Mouse (Mus musculus): ENCODE measurements around the gene Ablim1. TPM values are rescaled to one million over a fixed set of nuclear protein-coding genes. Genes with fewer than 3 reads are reported as not detected.

The Ablim1 gene
- polyA plus RNA-seq, 1 experiment from 2014 or later: 48.0 TPM

DNA sequence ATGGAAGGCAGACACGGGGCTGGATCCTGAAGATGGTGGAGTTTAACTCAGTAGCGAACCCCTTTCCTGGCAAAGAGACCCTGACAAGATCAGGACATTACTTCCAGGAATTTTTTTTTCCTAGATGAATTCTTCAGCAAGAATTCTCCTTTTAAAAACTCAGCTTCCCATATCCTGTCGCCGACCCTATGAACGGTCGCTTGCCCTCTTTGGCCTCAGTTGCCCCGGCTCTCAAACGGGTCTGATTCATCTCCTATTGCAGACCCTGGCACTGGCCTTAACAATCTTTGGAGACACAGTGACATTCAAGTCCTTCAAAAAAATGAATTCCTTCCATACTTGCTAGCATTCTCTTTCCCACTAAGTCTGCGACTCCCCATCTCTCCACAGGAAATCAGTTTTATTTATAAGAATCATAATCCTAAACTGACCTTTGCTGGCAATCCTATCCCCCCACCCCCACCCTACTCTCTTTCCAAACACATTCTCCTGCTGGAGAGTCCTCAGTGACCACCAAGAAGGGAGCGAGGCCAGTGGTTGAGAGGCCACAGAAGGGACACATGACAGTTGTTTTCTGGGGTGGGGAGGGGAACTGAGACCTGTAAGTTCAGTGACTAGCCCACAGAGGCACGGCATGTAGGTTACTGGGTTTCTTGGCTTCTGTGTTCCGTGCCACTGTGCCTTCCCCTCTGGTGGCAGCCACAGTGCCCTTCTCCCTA lies 311.8 kb downstream of the Ablim1 start:
- WGBS: 72% methylated on average over 12 of the region's 12 CpGs

DNA sequence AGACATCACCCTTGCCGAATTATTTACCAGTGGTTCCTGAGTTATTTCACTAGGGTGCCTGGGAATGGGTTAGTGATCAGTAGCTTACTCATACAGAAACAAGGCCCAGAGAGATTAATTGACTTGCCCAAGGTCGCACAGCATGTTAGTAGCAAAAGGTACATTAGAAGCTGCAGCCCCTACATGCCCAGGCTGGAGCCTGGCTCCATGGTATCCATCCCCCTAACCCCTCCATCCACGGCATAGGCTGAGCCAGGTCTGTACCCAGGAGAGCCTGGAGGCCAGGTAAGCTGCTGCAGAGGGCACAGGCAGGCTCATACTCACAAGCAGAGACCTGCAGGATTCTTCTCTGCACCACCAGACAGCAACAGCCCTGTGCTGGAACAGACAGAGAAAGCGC lies 312.8 kb downstream of the Ablim1 start:
- Histone ChIP-seq H3K4me3 (no peak overlapping the region), H3K4me2 (no peak overlapping the region), H3K36me3 (no peaks in the 10 kb centered on the region), H3K4me1 (replicated peaks) (peaks cover 60% of the 10 kb centered on the region), H3K27me3 (peaks cover 7% of the 10 kb centered on the region), H3K9ac (no peak overlapping the region), H3K27ac (replicated peaks) (no peak overlapping the region), H3K9me3 (no peaks in the 10 kb centered on the region)
- ATAC-seq (ENCODE audit: low read depth): no peak
- 82% methylated on average over 4 of the region's 4 CpGs for WGBS

More for the DNA sequence above, 311.8 kb downstream of the Ablim1 start:
- no peak overlapping the region for H3K4me3 ChIP-seq
- H3K27me3 ChIP-seq: peaks cover 16% of the 10 kb centered on the region
- peak overlapping the region; percentile 29 for H3K27ac ChIP-seq (replicated peaks)
- no peaks in the 10 kb centered on the region for H3K36me3 ChIP-seq
- peaks cover 58% of the 10 kb centered on the region for H3K4me1 ChIP-seq (replicated peaks)
- H3K9me3 ChIP-seq: no peaks in the 10 kb centered on the region
- H3K4me2 ChIP-seq: peak overlapping the region; percentile 30
- ATAC-seq (ENCODE audit: low read depth): no peak
- H3K9ac ChIP-seq: peak overlapping the region; percentile 22; the same call in 1 of the 2 replicates

- no peak overlapping the region for H3K4me2 ChIP-seq
- no peak for ATAC-seq (ENCODE audit: low read depth)
- H3K36me3 ChIP-seq: no peaks in the 10 kb centered on the region
- WGBS: 86% methylated on average over 5 of the region's 5 CpGs
- no peak overlapping the region for H3K27ac ChIP-seq (replicated peaks)
- no peak overlapping the region for H3K4me3 ChIP-seq
- peaks cover 67% of the 10 kb centered on the region for H3K4me1 ChIP-seq (replicated peaks)
- no peak overlapping the region for H3K9ac ChIP-seq
- no peaks in the 10 kb centered on the region for H3K9me3 ChIP-seq
- H3K27me3 ChIP-seq: no peaks in the 10 kb centered on the region
These were observed 314.1 kb downstream of the Ablim1 start for GRCm38 (mm10) chr19:57000592-57000991.

DNA sequence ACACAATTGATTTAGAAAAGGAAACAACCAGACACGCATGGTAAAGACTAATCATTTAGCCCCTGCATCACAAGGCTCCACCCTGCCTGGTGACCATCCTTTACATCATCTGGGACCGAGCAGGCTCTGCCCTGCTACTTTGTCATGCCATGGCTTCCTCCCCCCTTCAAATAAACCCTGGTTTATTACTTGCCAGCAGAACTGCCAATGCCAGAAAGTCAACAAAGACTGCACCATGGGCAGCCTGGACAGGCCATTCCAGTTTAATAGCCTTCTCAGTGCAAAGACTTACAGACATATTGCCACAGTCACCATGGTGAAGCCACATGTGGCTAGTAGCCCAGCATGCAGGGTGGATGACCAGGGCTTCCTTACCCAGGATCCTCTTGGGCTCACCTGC lies 314.9 kb downstream of the Ablim1 start:
- peaks cover 67% of the 10 kb centered on the region for H3K4me1 ChIP-seq (replicated peaks)
- no peak overlapping the region for H3K4me2 ChIP-seq
- no peaks in the 10 kb centered on the region for H3K27me3 ChIP-seq
- no peak overlapping the region for H3K9ac ChIP-seq
- no peaks in the 10 kb centered on the region for H3K9me3 ChIP-seq
- no peaks in the 10 kb centered on the region for H3K36me3 ChIP-seq
- ATAC-seq (ENCODE audit: low read depth): no peak
- no peak overlapping the region for H3K4me3 ChIP-seq
- peak overlapping the region; percentile 61; the same call in 1 of the 2 replicates for H3K27ac ChIP-seq (replicated peaks)
- 29% methylated on average over 2 of the region's 2 CpGs for WGBS

DNA sequence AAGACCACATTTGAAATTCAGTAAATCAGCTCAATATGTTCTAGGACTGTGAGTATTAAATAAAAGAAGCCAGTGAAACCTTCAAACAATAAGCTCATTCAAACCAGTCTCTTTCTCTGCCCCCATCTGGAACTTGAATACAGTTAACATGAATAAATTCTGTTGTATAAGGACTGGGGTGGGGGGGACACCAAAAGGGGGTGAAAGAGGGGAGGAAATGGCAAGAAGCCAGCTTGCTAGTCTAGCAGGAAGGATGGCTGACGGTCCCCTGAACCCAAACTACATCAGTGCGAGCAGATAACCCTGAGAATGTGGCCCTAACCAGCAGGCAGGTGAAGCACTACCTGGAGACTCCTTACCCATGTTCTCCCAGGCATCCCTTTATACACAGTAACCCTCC lies 315.8 kb downstream of the Ablim1 start:
- Histone ChIP-seq H3K9me3 (no peaks in the 10 kb centered on the region), H3K27ac (replicated peaks) (peak overlapping the region; percentile 61; the same call in 1 of the 2 replicates), H3K36me3 (no peaks in the 10 kb centered on the region), H3K4me3 (no peak overlapping the region), H3K9ac (no peak overlapping the region), H3K27me3 (no peaks in the 10 kb centered on the region), H3K4me2 (no peak overlapping the region), H3K4me1 (replicated peaks) (peaks cover 66% of the 10 kb centered on the region)
- WGBS: 61% methylated on average over 2 of the region's 2 CpGs
- no peak for ATAC-seq (ENCODE audit: low read depth)

DNA sequence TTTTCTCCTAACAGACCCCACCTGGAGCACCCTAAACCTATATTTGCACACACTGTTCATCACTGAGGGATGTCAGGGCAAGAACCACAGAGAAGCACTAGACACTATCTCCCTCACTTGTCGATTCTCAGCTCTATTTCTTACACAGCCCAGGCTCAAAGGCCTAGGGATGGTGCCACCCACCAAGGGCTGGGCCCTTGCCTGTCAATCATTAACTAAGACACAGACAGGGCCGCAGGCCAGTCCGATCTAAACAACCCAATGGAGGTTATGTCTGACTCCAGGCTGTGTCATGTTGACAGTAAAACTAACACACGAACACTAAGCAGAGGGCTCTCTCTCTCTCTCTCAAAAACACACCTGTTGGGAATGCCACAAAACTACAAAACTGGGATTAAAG lies 316.4 kb downstream of the Ablim1 start:
- no peaks in the 10 kb centered on the region for H3K9me3 ChIP-seq
- H3K27me3 ChIP-seq: no peaks in the 10 kb centered on the region
- no peaks in the 10 kb centered on the region for H3K36me3 ChIP-seq
- H3K4me1 ChIP-seq (replicated peaks): peaks cover 61% of the 10 kb centered on the region
- H3K9ac ChIP-seq: no peak overlapping the region
- ATAC-seq (ENCODE audit: low read depth): no peak
- no peak overlapping the region for H3K4me3 ChIP-seq
- no peak overlapping the region for H3K4me2 ChIP-seq
- WGBS: 79% methylated on average over 4 of the region's 4 CpGs
- H3K27ac ChIP-seq (replicated peaks): peak overlapping the region; percentile 52

DNA sequence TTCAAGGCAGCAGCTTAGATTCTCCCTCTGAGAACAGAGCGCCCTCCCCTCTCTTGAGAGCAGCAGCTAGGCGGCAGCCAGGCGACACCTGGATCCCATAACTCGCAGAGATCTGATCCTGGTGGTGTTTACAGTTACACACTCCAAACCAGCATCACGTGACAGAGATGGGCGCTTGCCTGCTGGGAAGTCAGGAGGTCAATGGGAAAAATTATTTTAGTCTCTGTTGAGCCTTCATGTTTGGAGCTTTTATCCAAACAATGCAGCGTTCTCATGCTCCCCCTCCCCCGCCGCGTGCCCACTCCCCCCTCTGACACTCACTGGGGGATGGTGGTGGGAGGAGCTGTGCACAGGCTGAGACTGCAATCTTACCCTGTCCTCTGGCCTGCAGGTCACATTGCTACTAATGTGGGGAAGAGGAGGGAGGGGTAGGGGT lies 317.5 kb downstream of the Ablim1 start:
- H3K9me3 ChIP-seq: no peaks in the 10 kb centered on the region
- WGBS: 7% methylated on average over 10 of the region's 10 CpGs
- H3K4me2 ChIP-seq: peak overlapping the region; percentile 43
- peak overlapping the region; percentile 61 for H3K27ac ChIP-seq (replicated peaks)
- peaks cover 56% of the 10 kb centered on the region for H3K4me1 ChIP-seq (replicated peaks)
- no peaks in the 10 kb centered on the region for H3K27me3 ChIP-seq
- no peak overlapping the region for H3K9ac ChIP-seq
- H3K36me3 ChIP-seq: no peaks in the 10 kb centered on the region
- peak; percentile 62 for ATAC-seq (ENCODE audit: low read depth)
- peak overlapping the region; percentile 9; the same call in 1 of the 2 replicates for H3K4me3 ChIP-seq

DNA sequence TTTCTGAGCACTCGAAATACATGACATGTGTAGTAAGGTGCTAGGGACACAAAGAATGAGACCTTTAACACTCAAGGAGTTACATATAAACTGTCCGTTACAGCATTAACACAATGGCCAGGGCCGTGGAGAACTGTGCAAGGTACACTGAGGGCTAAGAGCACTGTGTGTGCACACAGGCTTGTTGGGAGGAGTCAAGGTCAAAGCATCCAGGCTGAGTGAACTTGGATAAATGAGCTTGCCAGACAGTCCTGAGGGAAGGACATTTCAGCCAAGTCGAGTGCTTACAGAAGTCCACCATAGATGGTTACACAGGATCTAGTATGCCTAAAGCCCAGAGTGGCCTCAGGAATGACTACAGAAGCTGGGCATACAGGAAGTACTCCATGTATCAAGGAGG lies 319.3 kb downstream of the Ablim1 start:
- H3K27me3 ChIP-seq: no peaks in the 10 kb centered on the region
- no peaks in the 10 kb centered on the region for H3K36me3 ChIP-seq
- no peaks in the 10 kb centered on the region for H3K9me3 ChIP-seq
- no peak overlapping the region for H3K9ac ChIP-seq
- no peak overlapping the region for H3K27ac ChIP-seq (replicated peaks)
- H3K4me2 ChIP-seq: no peak overlapping the region
- no peak overlapping the region for H3K4me3 ChIP-seq
- H3K4me1 ChIP-seq (replicated peaks): peaks cover 63% of the 10 kb centered on the region
- ATAC-seq (ENCODE audit: low read depth): no peak
- 88% methylated on average over 4 of the region's 4 CpGs for WGBS

DNA sequence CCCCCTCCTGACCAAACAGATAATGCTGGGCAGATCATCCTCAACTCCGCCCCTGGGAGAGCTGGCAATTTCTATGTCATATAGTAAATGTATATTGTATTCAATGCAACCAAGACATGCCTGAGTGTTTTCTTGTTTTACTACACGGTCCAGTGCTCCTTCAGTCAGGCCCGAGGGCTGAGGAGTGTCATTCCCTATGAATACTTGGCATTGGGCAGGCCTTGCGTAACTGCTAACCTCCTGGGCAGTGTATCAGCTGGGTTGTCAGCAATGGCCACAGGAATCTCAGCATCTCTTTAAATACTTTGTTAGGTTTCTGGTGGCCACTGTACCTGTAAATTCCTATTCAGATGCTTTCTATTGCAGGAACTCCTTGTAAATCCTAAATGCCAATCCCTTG lies 320.1 kb downstream of the Ablim1 start:
- H3K4me2 ChIP-seq: no peak overlapping the region
- no peaks in the 10 kb centered on the region for H3K27me3 ChIP-seq
- H3K27ac ChIP-seq (replicated peaks): no peak overlapping the region
- no peaks in the 10 kb centered on the region for H3K36me3 ChIP-seq
- H3K4me1 ChIP-seq (replicated peaks): peaks cover 63% of the 10 kb centered on the region
- no peak overlapping the region for H3K4me3 ChIP-seq
- no peak for ATAC-seq (ENCODE audit: low read depth)
- 78% methylated on average over 4 of the region's 4 CpGs for WGBS
- H3K9ac ChIP-seq: no peak overlapping the region
- no peaks in the 10 kb centered on the region for H3K9me3 ChIP-seq

- no peaks in the 10 kb centered on the region for H3K9me3 ChIP-seq
- no peaks in the 10 kb centered on the region for H3K27me3 ChIP-seq
- WGBS: 87% methylated on average over 4 of the region's 4 CpGs
- H3K4me2 ChIP-seq: no peak overlapping the region
- no peaks in the 10 kb centered on the region for H3K36me3 ChIP-seq
- H3K27ac ChIP-seq (replicated peaks): no peak overlapping the region
- H3K9ac ChIP-seq: no peak overlapping the region
- H3K4me3 ChIP-seq: no peak overlapping the region
- H3K4me1 ChIP-seq (replicated peaks): peaks cover 63% of the 10 kb centered on the region
- ATAC-seq (ENCODE audit: low read depth): no peak
These were observed 321.0 kb downstream of the Ablim1 start for GRCm38 (mm10) chr19:56993763-56994162.

GRCm38 (mm10) chr19:56992978-56993545 lies 321.7 kb downstream of the Ablim1 start:
- no peak for ATAC-seq (ENCODE audit: low read depth)
- Histone ChIP-seq H3K4me1 (replicated peaks) (peaks cover 64% of the 10 kb centered on the region), H3K9me3 (no peaks in the 10 kb centered on the region), H3K36me3 (no peaks in the 10 kb centered on the region), H3K27me3 (no peaks in the 10 kb centered on the region), H3K27ac (replicated peaks) (no peak overlapping the region), H3K9ac (no peak overlapping the region), H3K4me3 (no peak overlapping the region), H3K4me2 (no peak overlapping the region)
- 81% methylated on average over 8 of the region's 8 CpGs for WGBS

DNA sequence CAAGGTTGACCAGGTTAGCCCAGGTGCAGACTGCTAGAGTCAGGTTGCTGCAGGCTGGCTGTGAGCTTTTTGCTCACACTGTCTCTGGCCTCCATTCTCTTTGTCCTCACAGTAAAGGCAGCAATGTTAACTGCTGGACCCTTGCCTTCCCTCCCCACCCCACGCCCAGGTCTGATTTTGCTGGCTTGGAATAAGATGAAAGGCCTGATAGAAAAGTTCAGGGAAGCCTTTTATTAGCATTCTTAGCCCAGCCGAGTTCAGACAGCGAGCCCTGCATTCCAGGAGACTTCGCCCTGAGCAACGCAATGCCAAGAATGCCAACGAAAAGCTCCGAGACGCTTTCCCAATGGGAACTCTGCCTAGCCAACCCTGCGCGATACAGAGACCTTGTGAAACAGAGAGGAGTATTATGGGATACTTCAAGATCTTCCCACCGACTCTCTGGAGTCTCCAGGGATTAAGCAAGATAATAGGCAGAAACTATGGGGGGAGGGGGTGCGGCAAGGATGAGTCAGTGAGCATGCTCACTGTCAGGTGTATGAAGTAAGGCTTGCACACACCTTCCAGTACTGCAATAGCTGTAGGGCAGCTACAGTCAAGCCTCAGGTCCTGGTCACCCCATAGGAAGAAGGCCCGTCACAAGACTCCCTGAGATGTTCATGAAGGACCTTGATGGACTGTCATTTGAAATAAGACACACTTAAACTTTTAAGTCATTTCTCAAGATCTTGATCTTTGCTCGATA lies 324.2 kb downstream of the Ablim1 start:
- no peaks in the 10 kb centered on the region for H3K27me3 ChIP-seq
- no peaks in the 10 kb centered on the region for H3K9me3 ChIP-seq
- ATAC-seq (ENCODE audit: low read depth): peak; percentile 82
- peak overlapping the region; percentile 11; the same call in 1 of the 2 replicates for H3K4me2 ChIP-seq
- H3K27ac ChIP-seq (replicated peaks): peak overlapping the region; percentile 72
- no peak overlapping the region for H3K4me3 ChIP-seq
- H3K4me1 ChIP-seq (replicated peaks): peaks cover 57% of the 10 kb centered on the region
- H3K36me3 ChIP-seq: no peaks in the 10 kb centered on the region
- WGBS: 26% methylated on average over 14 of the region's 14 CpGs
- no peak overlapping the region for H3K9ac ChIP-seq
